Mouse (Mus musculus) urinary bladder, adult 2 months (tissue): ENCODE data around the gene Akp3. TPM values are rescaled to one million over a fixed set of nuclear protein-coding genes. Genes with fewer than 3 reads are reported as not detected.
A peak's percentile ranks its signal among the peaks of the same experiment; 100 is the strongest.

ENCODE experiments used
- DNase-seq: peaks from one replicate; pipeline ENCODE4 v3.0.0; 2022; ENCODE audit warnings: low spot score
- polyA plus RNA-seq: library from polyadenylated mRNA; depleted of rRNA; stranded (reverse); fragments of >200 nt; gene quantifications from 2 replicates; pipeline ENCODE4 v1.2.3, GENCODE M21; 2012; rRNA removed

The Akp3 gene
- polyA plus RNA-seq, 1 experiment, result not detected

DNA sequence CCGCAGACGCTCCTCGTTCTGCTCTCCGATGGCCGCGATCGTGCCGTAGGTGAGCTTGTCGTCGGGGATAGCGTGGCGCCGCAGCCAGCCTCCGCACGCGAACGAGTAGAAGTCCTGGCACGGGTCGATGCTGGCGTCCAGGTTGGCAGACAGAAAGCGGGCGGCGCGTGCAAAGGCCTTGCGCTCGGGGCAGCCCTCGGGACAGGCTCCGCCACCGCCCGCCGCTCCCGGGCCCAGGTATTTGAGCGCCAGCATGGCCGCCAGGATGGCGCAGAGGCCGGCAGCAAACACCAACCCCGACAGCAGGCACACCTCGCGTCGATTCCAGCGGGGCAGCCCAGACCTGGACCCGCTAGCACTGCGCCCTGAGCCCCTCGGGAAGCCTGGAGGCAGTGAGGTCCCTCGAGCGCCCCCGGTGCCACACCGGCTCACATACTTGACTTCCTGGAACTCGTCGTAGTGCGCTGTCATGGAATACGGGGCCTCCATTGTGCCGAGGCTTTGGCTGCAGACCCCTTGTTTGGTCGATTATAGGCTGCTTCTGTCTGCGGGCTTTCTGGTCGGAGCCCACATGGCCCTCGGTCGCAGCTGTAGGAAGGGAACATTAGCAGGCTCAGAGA is 29.8 kb downstream of the Akp3 start:
- DNase-seq, result no peak

DNA sequence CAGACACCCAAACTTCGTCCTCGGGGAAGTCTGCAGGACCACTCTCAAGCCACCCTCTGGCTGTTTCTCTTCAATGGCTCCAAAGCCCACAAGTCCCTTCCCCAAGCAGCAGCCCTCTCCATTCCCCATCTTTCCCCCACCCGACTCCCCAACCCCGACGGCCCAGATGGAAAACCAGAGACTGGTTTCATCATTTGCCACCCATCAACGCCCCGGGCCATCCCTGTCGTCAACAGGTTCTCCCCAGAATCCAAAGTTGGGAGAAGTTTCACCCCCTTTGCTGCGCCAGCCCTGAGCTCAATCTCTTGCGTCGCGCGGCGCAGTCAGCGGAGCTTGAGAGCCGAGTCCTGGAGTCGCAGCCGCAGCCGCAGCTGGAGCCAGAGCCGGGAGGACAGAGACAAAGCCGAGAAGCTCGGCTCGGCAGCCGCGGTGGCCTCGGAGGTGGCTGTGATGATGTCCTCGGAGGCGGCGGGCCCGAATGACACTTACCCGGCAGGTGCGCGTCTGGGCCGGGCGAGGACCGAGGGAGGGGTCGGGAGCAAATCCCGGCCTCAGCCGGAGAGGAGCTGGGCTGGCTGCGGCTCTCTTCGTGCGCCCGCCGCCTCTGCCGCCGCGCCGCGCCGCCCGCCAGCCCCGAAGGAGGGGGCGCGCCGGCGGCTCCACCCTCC is 30.9 kb downstream of the Akp3 start:
- DNase-seq, result no peak

DNA sequence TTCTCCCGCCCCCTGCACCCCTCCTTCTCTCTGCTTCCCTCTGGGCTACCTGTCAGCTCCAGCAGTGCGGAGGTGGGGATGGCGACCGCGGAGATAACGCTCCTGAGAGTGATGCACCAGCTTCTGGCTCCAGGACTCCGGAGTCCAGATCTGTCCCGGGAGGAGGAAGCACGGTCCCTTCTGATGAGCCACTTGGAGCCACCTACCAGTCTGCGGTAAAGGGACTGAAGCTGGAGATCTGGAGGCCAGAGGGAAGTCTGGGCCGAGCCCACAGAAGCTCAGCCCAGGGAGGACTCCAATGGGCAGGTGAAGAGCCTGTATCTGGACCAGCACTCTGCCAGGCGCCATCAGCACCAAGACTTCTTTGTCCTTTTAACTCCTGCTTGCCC is 31.4 kb downstream of the Akp3 start, which contains the start of gene Ecel1:
TSS of gene Ecel1 (minus strand) at position 323 of the 389 bp plus-strand sequence.
- DNase-seq, result no peak

DNA sequence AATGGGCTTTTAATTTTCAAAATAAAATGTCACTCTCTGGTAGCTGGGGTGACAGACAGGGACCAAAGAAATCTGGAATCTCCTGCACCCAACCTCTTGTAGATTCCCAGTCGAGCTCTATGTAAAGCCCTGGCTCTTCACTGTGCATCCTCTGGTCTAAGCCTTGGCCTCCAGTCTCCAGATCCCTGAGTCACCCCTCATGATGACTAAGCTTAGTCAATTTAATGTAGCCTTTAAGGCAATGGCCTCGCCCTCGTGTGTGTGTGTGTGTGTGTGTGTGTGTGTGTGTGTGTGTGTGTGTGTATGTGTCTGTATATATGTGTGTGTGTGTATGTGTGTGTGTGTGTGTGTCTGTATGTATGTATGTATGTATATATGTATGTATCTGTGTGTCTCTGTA is 34.6 kb downstream of the Akp3 start:
- no peak for DNase-seq

GRCm38 (mm10) chr1:87164164-87164795 is 39.5 kb downstream of the Akp3 start:
- no peak for DNase-seq

- no peak for DNase-seq
Measured at GRCm38 (mm10) chr1:87164796-87165184, 40.0 kb downstream of the Akp3 start.

DNA sequence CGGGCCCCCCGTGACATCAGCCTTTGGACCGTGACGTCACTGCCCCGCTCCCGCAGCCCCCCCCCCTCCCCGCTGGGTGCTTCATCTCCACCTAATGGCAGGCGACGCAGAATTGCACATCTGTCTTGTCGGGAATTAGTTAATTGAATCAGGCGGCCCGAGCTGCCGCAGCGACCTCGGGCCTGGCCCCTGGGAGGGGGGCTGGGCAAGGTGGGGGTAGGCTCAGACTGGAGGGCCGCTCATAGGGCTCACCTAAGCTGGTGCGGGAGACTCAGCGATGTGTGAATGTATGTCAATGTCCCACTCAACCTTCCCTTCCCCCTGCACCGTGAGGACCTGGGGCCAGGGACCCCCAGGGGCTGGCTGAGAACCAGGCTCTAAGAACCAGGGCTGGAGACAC is 45.7 kb downstream of the Akp3 start:
- no peak for DNase-seq

GRCm38 (mm10) chr1:87171312-87171711 is 46.5 kb downstream of the Akp3 start:
- DNase-seq, result no peak

DNA sequence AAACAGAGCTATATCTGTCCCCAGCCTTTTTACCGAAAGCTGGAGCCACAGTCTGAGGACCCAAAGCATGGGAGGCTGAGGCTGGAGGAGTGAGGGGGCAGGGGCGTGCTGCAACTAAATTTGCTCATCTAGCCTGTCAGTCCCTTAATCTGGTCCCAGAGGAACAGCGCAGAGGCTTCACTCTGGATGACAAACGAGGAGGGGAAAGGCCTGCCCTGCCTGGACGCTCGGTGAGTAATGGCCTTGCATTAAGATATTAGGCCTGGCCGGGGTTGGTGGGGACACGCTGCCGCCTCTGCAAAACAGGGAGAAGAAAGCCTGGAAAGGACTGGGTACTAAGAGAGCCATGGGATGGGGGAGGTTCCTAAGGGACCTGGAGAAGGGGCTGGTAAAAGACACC is 47.5 kb downstream of the Akp3 start:
- no peak for DNase-seq

GRCm38 (mm10) chr1:87174006-87174955 is 49.5 kb downstream of the Akp3 start:
- DNase-seq, result peak; percentile 42

GRCm38 (mm10) chr1:87175852-87176292 is 51.1 kb downstream of the Akp3 start:
- no peak for DNase-seq

Other genes starting within 250 kb of the Akp3 start
- not detected in 2 replicates for gene Alppl2, start 35.0 kb upstream of the Akp3 start, polyA plus RNA-seq
- 0.06 TPM in 1 of 2 replicates, not detected in the other for gene Alpi, start 23.4 kb upstream of the Akp3 start, polyA plus RNA-seq
- gene Ecel1, start 31.5 kb downstream of the Akp3 start, polyA plus RNA-seq, result 0.10 TPM in 1 of 2 replicates, not detected in the other
- not detected in 2 replicates for gene Prss56, start 58.3 kb downstream of the Akp3 start, polyA plus RNA-seq
- gene Chrnd, start 65.6 kb downstream of the Akp3 start, polyA plus RNA-seq, result not detected in 2 replicates
- gene Chrng, start 79.7 kb downstream of the Akp3 start, polyA plus RNA-seq, result not detected in 2 replicates
- 69.5 and 72.5 TPM in 2 replicates for gene Eif4e2, start 88.9 kb downstream of the Akp3 start, polyA plus RNA-seq
- 4.9 TPM in 2 replicates for gene Efhd1, start 139.4 kb downstream of the Akp3 start, polyA plus RNA-seq
- gene Gigyf2, start 202.0 kb downstream of the Akp3 start, polyA plus RNA-seq, result 30.7 and 40.0 TPM in 2 replicates